Mouse (Mus musculus) thymus, postnatal 36 days (tissue): Measurements from ENCODE around the gene Mast2.

Source experiments
- DNase-seq, 2 experiments: peaks; one replicate each; pipeline ENCODE4 v3.0.0; 2022; ENCODE audit warnings: mixed read lengths in 2 of 2

Mast2 gene

GRCm38 (mm10) chr4:116406668-116407067 lies 57.3 kb downstream of the Mast2 start:
- no peak for DNase-seq

- no peak for DNase-seq
Observed at GRCm38 (mm10) chr4:116405955-116406351, 58.0 kb downstream of the Mast2 start.

GRCm38 (mm10) chr4:116405276-116405954 lies 58.6 kb downstream of the Mast2 start:
- no peak for DNase-seq

GRCm38 (mm10) chr4:116403884-116404283 lies 60.1 kb downstream of the Mast2 start:
- DNase-seq = no peak

GRCm38 (mm10) chr4:116402708-116403107 lies 61.3 kb downstream of the Mast2 start:
- DNase-seq = no peak

GRCm38 (mm10) chr4:116398051-116398450 lies 65.9 kb downstream of the Mast2 start:
- DNase-seq = no peak

GRCm38 (mm10) chr4:116377973-116378667 lies 85.9 kb downstream of the Mast2 start:
- DNase-seq = no peak

- no peak for DNase-seq
Observed at GRCm38 (mm10) chr4:116371676-116372075, 92.3 kb downstream of the Mast2 start.

GRCm38 (mm10) chr4:116358099-116358498 lies 105.9 kb downstream of the Mast2 start:
- DNase-seq = peak; percentile 36 to 39

GRCm38 (mm10) chr4:116352919-116353318 lies 111.1 kb downstream of the Mast2 start:
- DNase-seq = no peak

- no peak for DNase-seq
Observed at GRCm38 (mm10) chr4:116352496-116352895, 111.5 kb downstream of the Mast2 start.

- peak; percentile 9 to 17 for DNase-seq
Observed at GRCm38 (mm10) chr4:116342119-116342518, 121.9 kb downstream of the Mast2 start.

- no peak for DNase-seq
Observed at GRCm38 (mm10) chr4:116336294-116336693, 127.7 kb downstream of the Mast2 start.

- no peak for DNase-seq
Observed at GRCm38 (mm10) chr4:116329256-116329655, 134.7 kb downstream of the Mast2 start.

- no peak for DNase-seq
Observed at GRCm38 (mm10) chr4:116322127-116322526, 141.9 kb downstream of the Mast2 start.

GRCm38 (mm10) chr4:116317575-116317974 lies 146.4 kb downstream of the Mast2 start:
- no peak for DNase-seq

- DNase-seq = no peak
Observed at GRCm38 (mm10) chr4:116304551-116304950, 159.4 kb downstream of the Mast2 start.

- DNase-seq = no peak
Observed at GRCm38 (mm10) chr4:116300878-116301355, 163.1 kb downstream of the Mast2 start.

GRCm38 (mm10) chr4:116293296-116293695 lies 170.7 kb downstream of the Mast2 start:
- DNase-seq = peak in 1 of 2 experiments; percentile 15

- no peak for DNase-seq
Observed at GRCm38 (mm10) chr4:116291561-116291960, 172.4 kb downstream of the Mast2 start.

GRCm38 (mm10) chr4:116282211-116282610 lies 181.8 kb downstream of the Mast2 start:
- DNase-seq = peak in 1 of 2 experiments; percentile 6

- no peak for DNase-seq
Observed at GRCm38 (mm10) chr4:116268220-116268619, 195.8 kb downstream of the Mast2 start.
